Mouse (Mus musculus): Measurements from ENCODE around the gene B9d2.

DNA sequence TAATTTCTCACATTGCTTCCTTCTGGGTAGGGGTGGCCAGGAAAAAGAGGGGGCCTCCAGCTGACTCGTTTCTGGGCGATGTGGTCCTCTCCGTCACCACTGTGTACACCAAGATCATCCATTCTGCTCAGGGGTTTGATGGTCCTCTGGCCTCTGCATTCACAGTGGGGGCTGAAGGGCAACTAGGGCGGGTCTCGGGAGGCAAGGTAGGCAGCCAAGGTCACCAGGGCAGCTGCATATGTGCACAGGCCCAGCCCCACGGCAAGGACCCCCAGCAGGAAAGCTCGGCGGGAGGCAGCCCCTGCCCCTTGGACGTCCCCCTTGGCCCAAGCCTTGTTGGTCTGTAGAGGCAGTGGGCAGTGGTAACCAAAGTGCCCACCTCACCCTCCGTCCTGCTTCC lies 11.4 kb upstream of the B9d2 start:
- TF ChIP-seq CTCF (IDR thresholded peaks at IDR 0.05; ENCODE audit: low read depth) (no peak), EP300 (IDR thresholded peaks at IDR 0.05; ENCODE audit: low read depth) (no peak)

All from liver, postnatal 0 days (tissue).